Mouse (Mus musculus) liver, adult 2 months (tissue): ENCODE measurements at regions not wholly inside any gene's neighbourhood (a gene's known extent, or its start where the extent isn't known, plus 50 kb on each side); places are given as distances from the start of the nearest gene placed in this dataset.

ENCODE experiments used
- DNase-seq: peaks from one replicate; pipeline ENCODE4 v3.0.0-alpha.2; 2011; ENCODE audit warnings: low read depth, low spot score; ENCODE audit errors: extremely low read depth
- H3K27ac ChIP-seq: fragments of 200-500 bp; replicated peaks from 2 replicates; pipeline ENCODE4 v1.5.1; 2012; ENCODE audit warnings: low read depth, mild to moderate bottlenecking, control low read depth, inconsistent platforms, low read length; ENCODE audit not compliant: insufficient read depth
- H3K27me3 ChIP-seq: fragments of 200-500 bp; 2 replicates; pipeline ENCODE4 v1.6.1; 2012; ENCODE audit warnings: mild to moderate bottlenecking, moderate library complexity, low read length, inconsistent platforms; ENCODE audit not compliant: control insufficient read depth, insufficient read depth
- H3K36me3 ChIP-seq: fragments of 200-500 bp; 2 replicates; pipeline ENCODE4 v1.6.1; 2012; ENCODE audit warnings: low read length, inconsistent platforms; ENCODE audit not compliant: control insufficient read depth, insufficient read depth
- H3K4me1 ChIP-seq: fragments of 200-500 bp; 2 replicates; pipeline ENCODE4 v1.6.1; 2011; ENCODE audit warnings: low read length; ENCODE audit not compliant: control insufficient read depth, insufficient read depth
- H3K4me3 ChIP-seq: fragments of 200-500 bp; 2 replicates; pipeline ENCODE4 v1.5.1; 2011; ENCODE audit warnings: low read depth, mild to moderate bottlenecking, control low read depth, low read length, moderate library complexity; ENCODE audit not compliant: insufficient read depth
- H3K79me2 ChIP-seq: fragments of 200-500 bp; 2 replicates; pipeline ENCODE4 v1.6.1; 2012; ENCODE audit warnings: inconsistent platforms, mild to moderate bottlenecking, low read length, moderate library complexity; ENCODE audit not compliant: control insufficient read depth, insufficient read depth
- H3K9ac ChIP-seq: fragments of 200-500 bp; 2 replicates; pipeline ENCODE4 v1.6.1; 2012; ENCODE audit warnings: low read depth, mild to moderate bottlenecking, control low read depth, inconsistent platforms, low read length
- CTCF ChIP-seq: fragments of 200-500 bp; IDR thresholded peaks from 2 replicates; pipeline ENCODE4 v1.5.1; 2011; ENCODE audit warnings: low read depth, low read length, control low read depth
- POLR2A ChIP-seq: fragments of 200-500 bp; IDR thresholded peaks from 2 replicates; pipeline ENCODE4 v1.6.1; 2011; ENCODE audit warnings: low read length, control low read depth; ENCODE audit not compliant: insufficient read depth; ENCODE audit errors: extremely low read depth
- WGBS: fragments of 180-500 bp; shearing (Covaris S2); methylation state at CpG from one replicate; pipeline ENCODE4 v1.1.7; 2018; 5-methylcytosine and 5-hydroxymethylcytosine counted together

- H3K79me2 ChIP-seq: no peaks in the 10 kb centered on the region
- H3K36me3 ChIP-seq: no peaks in the 10 kb centered on the region
- H3K27ac ChIP-seq: no peak overlapping the region
- no peak overlapping the region for H3K9ac ChIP-seq
- DNase-seq: no peak
- H3K4me3 ChIP-seq: no peak overlapping the region
- no peaks in the 10 kb centered on the region for H3K27me3 ChIP-seq
- TF ChIP-seq POLR2A: no peak
- TF ChIP-seq CTCF: no peak
- H3K4me1 ChIP-seq: no peaks in the 10 kb centered on the region
- 83% methylated on average over 11 of the region's 11 CpGs for WGBS
These were observed 102.9 kb downstream of the Plxna1 start for GRCm38 (mm10) chr6:89259406-89259994.

GRCm38 (mm10) chr6:89262958-89263357 lies 99.5 kb downstream of the Plxna1 start:
- no peak for TF ChIP-seq CTCF
- TF ChIP-seq POLR2A: no peak

GRCm38 (mm10) chr6:89265296-89265695 lies 97.1 kb downstream of the Plxna1 start:
- Histone ChIP-seq H3K79me2 (no peaks in the 10 kb centered on the region), H3K4me3 (no peak overlapping the region), H3K36me3 (no peaks in the 10 kb centered on the region), H3K27me3 (no peaks in the 10 kb centered on the region), H3K9ac (no peak overlapping the region), H3K27ac (no peak overlapping the region), H3K4me1 (no peaks in the 10 kb centered on the region)
- TF ChIP-seq CTCF (no peak), POLR2A (no peak)
- WGBS: 70% methylated on average over 3 of the region's 3 CpGs
- DNase-seq: no peak

More at GRCm38 (mm10) chr6:89262958-89263357, 99.5 kb downstream of the Plxna1 start:
- Histone ChIP-seq H3K27me3 (no peaks in the 10 kb centered on the region), H3K9ac (no peak overlapping the region), H3K79me2 (no peaks in the 10 kb centered on the region), H3K27ac (no peak overlapping the region), H3K4me1 (no peaks in the 10 kb centered on the region), H3K36me3 (no peaks in the 10 kb centered on the region), H3K4me3 (no peak overlapping the region)
- WGBS: 69% methylated on average over 4 of the region's 4 CpGs
- no peak for DNase-seq
